Mouse (Mus musculus) frontal cortex, adult 2 months (tissue): ENCODE data around the gene Lmbr1. TPM values are rescaled to one million over a fixed set of nuclear protein-coding genes. Genes with fewer than 3 reads are reported as not detected.
A peak's percentile ranks its signal among the peaks of the same experiment; 100 is the strongest.
"Not testable (repeated sequence)": the region's sequence is repeated elsewhere in the genome, so short reads cannot be mapped to it uniquely, and the experiment has no call there.

Experiments used
- DNase-seq, 2 experiments: peaks; one replicate each; pipeline ENCODE4 v3.0.0; 2022; ENCODE audit warnings: low spot score in 1 of 2; ENCODE audit errors: extremely low spot score in 1 of 2
- polyA plus RNA-seq: library from polyadenylated mRNA; depleted of rRNA; stranded (reverse); fragments of >200 nt; gene quantifications from 2 replicates; pipeline ENCODE4 v1.2.3, GENCODE M21; 2012; rRNA removed

The Lmbr1 gene
- polyA plus RNA-seq = 12.1 and 14.6 TPM in 2 replicates

- DNase-seq = peak; percentile 81 to 94
Observed at GRCm38 (mm10) chr5:29378298-29379036, at the start of gene Lmbr1. Lmbr1 (minus strand) TSS chr5:29378390.

GRCm38 (mm10) chr5:29423330-29423729, 45.1 kb upstream of the Lmbr1 start:
- not testable (repeated sequence) for DNase-seq

GRCm38 (mm10) chr5:29413041-29413440, 34.9 kb upstream of the Lmbr1 start:
- no peak for DNase-seq

- DNase-seq = no peak
Observed at GRCm38 (mm10) chr5:29410854-29411253, 32.7 kb upstream of the Lmbr1 start.

- DNase-seq = no peak
Observed at GRCm38 (mm10) chr5:29398427-29398826, 20.2 kb upstream of the Lmbr1 start.

- DNase-seq = peak in 1 of 2 experiments; percentile 87
Observed at GRCm38 (mm10) chr5:29388944-29389765, 11.0 kb upstream of the Lmbr1 start.

- no peak for DNase-seq
Observed at GRCm38 (mm10) chr5:29388181-29388943, 10.2 kb upstream of the Lmbr1 start.

- no peak for DNase-seq
Observed at GRCm38 (mm10) chr5:29387591-29387990, 9.4 kb upstream of the Lmbr1 start.

GRCm38 (mm10) chr5:29382776-29383175, 4.6 kb upstream of the Lmbr1 start:
- DNase-seq = no peak

- DNase-seq = no peak
Observed at GRCm38 (mm10) chr5:29380091-29380490, 1.9 kb upstream of the Lmbr1 start.

- DNase-seq = peak; percentile 29 to 31
Observed at GRCm38 (mm10) chr5:29377590-29378297, 446 bp downstream of the Lmbr1 start.

- DNase-seq = no peak
Observed at GRCm38 (mm10) chr5:29363511-29363910, 14.7 kb downstream of the Lmbr1 start.

GRCm38 (mm10) chr5:29335836-29336235, 42.4 kb downstream of the Lmbr1 start:
- DNase-seq = peak in 1 of 2 experiments; percentile 72

GRCm38 (mm10) chr5:29322503-29322902, 55.7 kb downstream of the Lmbr1 start:
- DNase-seq = no peak

GRCm38 (mm10) chr5:29309191-29309590, 69.0 kb downstream of the Lmbr1 start:
- DNase-seq = no peak

GRCm38 (mm10) chr5:29293194-29293593, 85.0 kb downstream of the Lmbr1 start:
- DNase-seq = peak in 1 of 2 experiments; percentile 79

- no peak for DNase-seq
Observed at GRCm38 (mm10) chr5:29290110-29290509, 88.1 kb downstream of the Lmbr1 start.

- no peak for DNase-seq
Observed at GRCm38 (mm10) chr5:29289703-29290102, 88.5 kb downstream of the Lmbr1 start.

- DNase-seq = no peak
Observed at GRCm38 (mm10) chr5:29281081-29281480, 97.1 kb downstream of the Lmbr1 start.

- peak in 1 of 2 experiments; percentile 26 for DNase-seq
Observed at GRCm38 (mm10) chr5:29274746-29275145, 103.4 kb downstream of the Lmbr1 start.
